Mouse (Mus musculus) liver, postnatal 0 days (tissue): Measurements from ENCODE around the gene Prkcb.

Source experiments
- CTCF ChIP-seq: sonication (generic); IDR thresholded peaks from 2 replicates; pipeline ENCODE4 v1.5.1; 2016; ENCODE audit warnings: antibody characterized with exemption, low read depth
- EP300 ChIP-seq: IDR thresholded peaks from 2 replicates; pipeline ENCODE4 v1.6.1; 2016; ENCODE audit warnings: antibody characterized with exemption, low read depth, mild to moderate bottlenecking

GRCm38 (mm10) chr7:122383260-122383659, 94.7 kb downstream of the Prkcb start:
- TF ChIP-seq CTCF (no peak), EP300 (no peak)
